Mouse (Mus musculus): Measurements from ENCODE around the gene Lrp2. TPM values are rescaled to one million over a fixed set of nuclear protein-coding genes. Genes with fewer than 3 reads are reported as not detected.

Lrp2 gene
- polyA plus RNA-seq, 1 experiment: 0.07 TPM

DNA sequence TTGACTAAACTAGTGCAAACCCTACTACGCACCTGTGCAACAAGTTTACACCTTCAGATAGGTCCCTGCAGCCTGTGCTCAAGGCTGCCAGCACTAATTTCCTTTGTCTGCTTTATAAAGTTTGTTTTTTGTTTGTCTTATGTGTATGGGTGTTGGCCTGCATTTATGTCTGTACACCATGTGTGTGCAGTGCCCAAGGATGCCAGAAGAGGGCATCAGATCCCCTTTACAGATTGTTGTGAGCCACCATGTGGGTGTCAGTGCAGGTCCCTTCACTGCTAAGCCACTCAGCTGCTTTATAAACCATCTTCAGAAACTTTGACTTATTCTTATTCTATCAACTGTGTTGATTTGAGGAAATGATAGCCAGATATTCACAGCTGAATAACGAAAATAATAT lies 65.6 kb downstream of the Lrp2 start:
- Histone ChIP-seq H3K79me2 (ENCODE audit: control insufficient read depth, insufficient read depth) (no peaks in the 10 kb centered on the region), H3K27me3 (ENCODE audit: control insufficient read depth, insufficient read depth, insufficient read length) (no peaks in the 10 kb centered on the region), H3K4me2 (ENCODE audit: low read depth) (no peak overlapping the region), H3ac (ENCODE audit: control insufficient read depth, insufficient read length) (no peak overlapping the region), H3K4me3 (no peak overlapping the region), H3K36me3 (ENCODE audit: control insufficient read depth, insufficient read depth) (no peaks in the 10 kb centered on the region)
- TF ChIP-seq TCF12 (IDR thresholded peaks at IDR 0.05; ENCODE audit: insufficient read depth, poor library complexity, severe bottlenecking) (no peak), REST (IDR thresholded peaks at IDR 0.05; ENCODE audit: insufficient read depth, insufficient read length) (no peak), POLR2A (IDR thresholded peaks at IDR 0.05; ENCODE audit: insufficient read length, low read depth) (no peak), TCF3 (IDR thresholded peaks at IDR 0.05; ENCODE audit: insufficient read length, low read depth) (no peak), MYOD1 (IDR thresholded peaks at IDR 0.05; ENCODE audit: control insufficient read depth in 1 of 3, insufficient read length in 2 of 3, low read depth in 2 of 3) (no peak), CEBPB (IDR thresholded peaks at IDR 0.05; ENCODE audit: insufficient read depth, poor library complexity, severe bottlenecking) (no peak), MYOG (IDR thresholded peaks at IDR 0.05; ENCODE audit: control insufficient read depth in 1 of 3, insufficient read depth in 1 of 3, insufficient read length in 2 of 3, low read depth in 2 of 3) (no peak), MAX (IDR thresholded peaks at IDR 0.05; ENCODE audit: low read depth) (no peak), USF1 (IDR thresholded peaks at IDR 0.05; ENCODE audit: low read depth) (no peak), POLR2AphosphoS2 (IDR thresholded peaks at IDR 0.05; ENCODE audit: insufficient read length, low read depth) (no peak), SRF (IDR thresholded peaks at IDR 0.05; ENCODE audit: control insufficient read depth, insufficient read length, low read depth) (no peak), E2F4 (IDR thresholded peaks at IDR 0.05; ENCODE audit: insufficient read depth) (no peak)

DNA sequence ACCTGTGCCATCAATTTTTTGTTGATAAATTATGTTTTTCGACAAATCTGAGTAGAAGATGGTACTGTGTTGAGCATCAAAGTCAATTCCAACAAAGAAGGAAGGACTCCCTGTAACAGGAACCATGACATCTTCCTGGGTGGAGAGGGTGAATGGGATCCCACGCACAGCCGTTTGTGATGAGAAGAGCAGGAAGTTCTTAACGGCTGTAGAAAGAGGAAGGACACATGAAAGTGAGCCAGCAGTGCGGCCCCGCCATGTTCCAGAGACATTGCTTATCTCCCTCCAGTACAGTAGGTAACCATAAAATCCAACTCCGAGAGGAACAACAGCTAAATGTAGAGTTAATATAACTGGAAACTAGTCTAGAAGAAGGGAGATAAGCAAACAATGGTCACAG lies 67.6 kb downstream of the Lrp2 start:
- Histone ChIP-seq H3K27me3 (ENCODE audit: control insufficient read depth, insufficient read depth, insufficient read length) (no peaks in the 10 kb centered on the region), H3K4me2 (ENCODE audit: low read depth) (no peak overlapping the region), H3K79me2 (ENCODE audit: control insufficient read depth, insufficient read depth) (no peaks in the 10 kb centered on the region), H3ac (ENCODE audit: control insufficient read depth, insufficient read length) (no peak overlapping the region), H3K36me3 (ENCODE audit: control insufficient read depth, insufficient read depth) (no peaks in the 10 kb centered on the region), H3K4me3 (no peak overlapping the region)
- TF ChIP-seq POLR2A (IDR thresholded peaks at IDR 0.05; ENCODE audit: insufficient read length, low read depth): no peak
- no peak for TF ChIP-seq E2F4 (IDR thresholded peaks at IDR 0.05; ENCODE audit: insufficient read depth)
- no peak for TF ChIP-seq REST (IDR thresholded peaks at IDR 0.05; ENCODE audit: insufficient read depth, insufficient read length)
- TF ChIP-seq TCF3 (IDR thresholded peaks at IDR 0.05; ENCODE audit: insufficient read length, low read depth): no peak
- TF ChIP-seq CEBPB (IDR thresholded peaks at IDR 0.05; ENCODE audit: insufficient read depth, poor library complexity, severe bottlenecking): no peak
- no peak for TF ChIP-seq MYOD1 (IDR thresholded peaks at IDR 0.05; ENCODE audit: control insufficient read depth in 1 of 3, insufficient read length in 2 of 3, low read depth in 2 of 3)
- no peak for TF ChIP-seq TCF12 (IDR thresholded peaks at IDR 0.05; ENCODE audit: insufficient read depth, poor library complexity, severe bottlenecking)
- no peak for TF ChIP-seq SRF (IDR thresholded peaks at IDR 0.05; ENCODE audit: control insufficient read depth, insufficient read length, low read depth)
- no peak for TF ChIP-seq POLR2AphosphoS2 (IDR thresholded peaks at IDR 0.05; ENCODE audit: insufficient read length, low read depth)
- no peak for TF ChIP-seq MYOG (IDR thresholded peaks at IDR 0.05; ENCODE audit: control insufficient read depth in 1 of 3, insufficient read depth in 1 of 3, insufficient read length in 2 of 3, low read depth in 2 of 3)
- no peak for TF ChIP-seq USF1 (IDR thresholded peaks at IDR 0.05; ENCODE audit: low read depth)
- TF ChIP-seq MAX (IDR thresholded peaks at IDR 0.05; ENCODE audit: low read depth): no peak

DNA sequence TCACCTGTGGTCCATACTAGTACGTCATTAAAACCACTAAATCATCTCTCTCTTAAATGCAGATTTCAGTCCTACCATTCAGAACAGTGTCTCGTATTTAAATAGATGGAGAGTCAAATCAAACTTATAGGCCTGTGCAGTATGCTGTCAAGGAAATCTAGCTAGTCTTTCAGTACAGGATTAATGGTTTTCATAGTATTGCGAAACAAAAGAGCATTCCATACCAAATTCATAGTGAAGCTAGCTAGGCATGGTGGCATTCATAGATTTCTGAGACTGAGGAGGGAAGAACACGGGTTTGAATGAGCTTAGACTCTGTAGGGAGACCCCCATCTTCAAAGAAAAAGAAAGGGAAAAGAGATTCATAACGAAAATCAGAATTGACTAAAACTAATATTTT lies 74.1 kb downstream of the Lrp2 start:
- Histone ChIP-seq H3K79me2 (ENCODE audit: control insufficient read depth, insufficient read depth) (no peaks in the 10 kb centered on the region), H3K36me3 (ENCODE audit: control insufficient read depth, insufficient read depth) (no peaks in the 10 kb centered on the region), H3K27me3 (ENCODE audit: control insufficient read depth, insufficient read depth, insufficient read length) (no peaks in the 10 kb centered on the region), H3K4me3 (no peak overlapping the region), H3K4me2 (ENCODE audit: low read depth) (no peak overlapping the region), H3ac (ENCODE audit: control insufficient read depth, insufficient read length) (no peak overlapping the region)
- TF ChIP-seq CEBPB (IDR thresholded peaks at IDR 0.05; ENCODE audit: insufficient read depth, poor library complexity, severe bottlenecking) (peak; percentile 72; the same call in 1 of the 2 replicates), E2F4 (IDR thresholded peaks at IDR 0.05; ENCODE audit: insufficient read depth) (no peak)

DNA sequence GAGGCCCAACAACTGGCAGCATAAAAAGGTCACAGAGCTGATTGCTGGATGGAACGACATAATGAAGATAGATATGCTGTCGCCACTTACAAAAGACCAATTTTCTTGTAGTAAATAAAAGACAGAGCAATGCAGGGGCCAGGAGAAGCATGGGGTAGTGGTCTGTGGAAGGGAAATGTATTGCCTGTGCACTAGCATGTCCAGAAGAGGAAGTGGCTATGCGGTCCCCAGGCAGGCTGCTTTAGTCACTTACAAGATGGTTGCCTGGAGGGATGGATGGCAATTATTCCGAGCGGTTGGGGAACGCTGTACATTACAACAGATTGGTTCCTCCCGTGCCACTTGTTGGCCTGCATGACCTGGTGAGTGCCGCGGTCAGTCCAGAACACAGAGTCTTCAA lies 85.5 kb downstream of the Lrp2 start:
- H3K36me3 ChIP-seq (ENCODE audit: control insufficient read depth, insufficient read depth): no peaks in the 10 kb centered on the region
- no peak overlapping the region for H3K4me3 ChIP-seq
- no peak overlapping the region for H3ac ChIP-seq (ENCODE audit: control insufficient read depth, insufficient read length)
- TF ChIP-seq TCF12 (IDR thresholded peaks at IDR 0.05; ENCODE audit: insufficient read depth, poor library complexity, severe bottlenecking) (no peak), POLR2A (IDR thresholded peaks at IDR 0.05; ENCODE audit: insufficient read length, low read depth) (no peak), TCF3 (IDR thresholded peaks at IDR 0.05; ENCODE audit: insufficient read length, low read depth) (no peak), SRF (IDR thresholded peaks at IDR 0.05; ENCODE audit: control insufficient read depth, insufficient read length, low read depth) (no peak), CEBPB (IDR thresholded peaks at IDR 0.05; ENCODE audit: insufficient read depth, poor library complexity, severe bottlenecking) (no peak), E2F4 (IDR thresholded peaks at IDR 0.05; ENCODE audit: insufficient read depth) (no peak), MAX (IDR thresholded peaks at IDR 0.05; ENCODE audit: low read depth) (no peak), MYOD1 (IDR thresholded peaks at IDR 0.05; ENCODE audit: control insufficient read depth in 1 of 3, insufficient read length in 2 of 3, low read depth in 2 of 3) (no peak), USF1 (IDR thresholded peaks at IDR 0.05; ENCODE audit: low read depth) (no peak), REST (IDR thresholded peaks at IDR 0.05; ENCODE audit: insufficient read depth, insufficient read length) (no peak), POLR2AphosphoS2 (IDR thresholded peaks at IDR 0.05; ENCODE audit: insufficient read length, low read depth) (no peak), MYOG (IDR thresholded peaks at IDR 0.05; ENCODE audit: control insufficient read depth in 1 of 3, insufficient read depth in 1 of 3, insufficient read length in 2 of 3, low read depth in 2 of 3) (no peak)
- H3K4me2 ChIP-seq (ENCODE audit: low read depth): no peak overlapping the region
- H3K27me3 ChIP-seq (ENCODE audit: control insufficient read depth, insufficient read depth, insufficient read length): no peaks in the 10 kb centered on the region
- H3K79me2 ChIP-seq (ENCODE audit: control insufficient read depth, insufficient read depth): no peaks in the 10 kb centered on the region

DNA sequence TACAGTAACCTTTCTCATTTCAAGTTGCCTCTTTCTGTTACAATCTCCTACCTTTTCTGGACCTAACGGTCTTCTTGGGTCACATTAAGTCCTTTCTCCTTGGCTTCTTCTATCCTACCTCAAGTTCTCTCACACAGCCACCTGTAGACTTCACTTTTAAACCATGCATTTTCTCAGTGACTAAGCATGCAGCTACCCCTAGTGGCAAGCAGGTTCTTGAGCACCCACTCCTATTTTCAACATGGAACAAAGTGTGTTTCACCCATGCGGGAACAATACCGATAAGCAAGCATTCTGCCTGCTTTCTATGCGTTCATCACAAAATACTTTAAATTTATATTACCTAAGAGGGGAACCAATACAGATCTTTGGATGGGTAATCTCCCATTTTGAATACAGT lies 92.7 kb downstream of the Lrp2 start:
- TF ChIP-seq REST (IDR thresholded peaks at IDR 0.05; ENCODE audit: insufficient read depth, insufficient read length) (no peak), USF1 (IDR thresholded peaks at IDR 0.05; ENCODE audit: low read depth) (no peak), MYOG (IDR thresholded peaks at IDR 0.05; ENCODE audit: control insufficient read depth in 1 of 3, insufficient read depth in 1 of 3, insufficient read length in 2 of 3, low read depth in 2 of 3) (no peak), SRF (IDR thresholded peaks at IDR 0.05; ENCODE audit: control insufficient read depth, insufficient read length, low read depth) (no peak)
- Histone ChIP-seq H3K79me2 (ENCODE audit: control insufficient read depth, insufficient read depth) (no peaks in the 10 kb centered on the region), H3ac (ENCODE audit: control insufficient read depth, insufficient read length) (no peak overlapping the region), H3K36me3 (ENCODE audit: control insufficient read depth, insufficient read depth) (no peaks in the 10 kb centered on the region), H3K27me3 (ENCODE audit: control insufficient read depth, insufficient read depth, insufficient read length) (no peaks in the 10 kb centered on the region), H3K4me3 (no peak overlapping the region), H3K4me2 (ENCODE audit: low read depth) (no peak overlapping the region)
